Mouse (Mus musculus): ENCODE data around the gene Gprasp1. TPM values are rescaled to one million over a fixed set of nuclear protein-coding genes. Genes with fewer than 3 reads are reported as not detected.

Gene Gprasp1
- 43.7 TPM for polyA plus RNA-seq (2017; shearing (Covaris generic))

DNA sequence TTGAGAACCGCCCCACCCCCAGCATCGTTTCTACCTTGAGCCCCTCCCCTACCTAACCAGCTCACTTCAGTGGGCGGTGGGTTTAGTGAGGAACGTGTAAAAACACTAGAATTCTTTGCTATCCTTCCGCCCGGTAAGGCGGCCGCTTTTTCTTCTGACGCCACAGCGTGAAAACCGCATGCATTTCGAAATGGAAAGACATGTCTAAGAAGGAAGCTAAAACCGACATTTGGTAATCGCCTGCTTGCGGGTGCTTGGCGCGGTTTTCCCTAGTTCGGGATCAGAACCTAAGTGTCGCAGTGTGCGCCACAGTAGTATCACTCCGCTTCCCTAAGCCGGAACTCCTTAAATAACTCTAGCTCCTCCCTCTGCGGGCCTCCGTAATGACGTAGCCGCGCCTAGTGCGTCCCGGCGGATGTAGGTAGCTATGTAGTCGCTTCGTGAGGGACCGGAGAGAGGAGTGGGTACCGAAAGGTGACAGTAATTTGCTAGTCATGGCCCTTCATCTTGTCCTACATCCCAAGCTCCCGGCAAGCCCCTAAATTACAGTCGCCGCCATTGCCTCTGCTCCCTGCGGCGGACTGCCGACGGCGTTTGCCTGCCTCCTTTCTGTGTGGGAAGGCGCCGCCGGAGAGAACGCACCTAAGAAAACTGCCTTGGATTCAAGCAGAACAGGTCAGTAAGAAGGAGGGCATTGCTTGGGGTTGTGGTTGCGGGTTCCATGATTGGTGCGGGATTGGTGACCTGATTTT lies at the start of gene Gprasp1, which contains the start of gene Armcx5:
Gprasp1 (plus strand) TSS at position 430 of the 752 bp plus-strand sequence.
Armcx5 (plus strand) TSS at position 430 of the 752 bp plus-strand sequence.

DNA sequence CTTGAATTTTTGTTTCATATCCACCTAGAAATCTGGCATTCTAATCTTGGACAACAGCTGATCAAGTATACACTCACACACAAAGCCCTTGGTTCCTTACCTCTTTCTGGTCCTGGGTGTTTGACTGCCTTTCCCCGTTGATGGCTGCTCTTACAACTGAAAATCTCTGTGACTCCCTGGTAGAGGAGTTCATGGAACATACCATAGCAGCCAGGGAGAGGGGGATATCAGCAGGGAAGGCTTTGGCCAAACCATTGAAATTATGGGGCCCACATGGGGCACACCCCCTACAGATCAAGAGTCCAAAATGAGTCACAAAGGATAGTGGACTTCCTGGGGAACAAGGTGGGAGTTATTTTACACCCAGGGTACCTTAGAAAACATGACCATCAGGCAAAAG lies 48.9 kb upstream of the Gprasp1 start, which contains the start of gene Tcp11x2:
Tcp11x2 (minus strand) TSS at position 158 of the 400 bp plus-strand sequence.

DNA sequence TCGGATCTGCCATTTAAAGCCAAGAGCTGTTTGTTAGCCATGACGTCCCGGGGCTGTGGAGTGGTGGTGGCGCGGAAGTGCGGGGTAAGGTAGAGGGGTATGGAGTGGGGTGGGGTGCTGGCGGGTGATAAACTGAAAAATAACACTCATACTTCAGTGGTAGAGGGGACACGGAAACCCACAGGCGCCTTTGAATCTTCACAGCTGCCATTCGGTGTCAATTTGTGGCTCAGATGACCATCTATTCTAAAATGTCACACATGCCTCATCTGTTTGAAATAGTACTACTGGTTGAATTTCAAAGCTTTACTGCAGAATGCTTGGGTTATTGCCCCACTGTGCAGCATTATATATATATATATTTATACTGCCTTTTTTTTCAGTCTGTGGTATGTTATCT lies 17.4 kb upstream of the Gprasp1 start, which contains the start of gene Tmsb15a:
Tmsb15a (minus strand) TSS at position 101 of the 400 bp plus-strand sequence.

DNA sequence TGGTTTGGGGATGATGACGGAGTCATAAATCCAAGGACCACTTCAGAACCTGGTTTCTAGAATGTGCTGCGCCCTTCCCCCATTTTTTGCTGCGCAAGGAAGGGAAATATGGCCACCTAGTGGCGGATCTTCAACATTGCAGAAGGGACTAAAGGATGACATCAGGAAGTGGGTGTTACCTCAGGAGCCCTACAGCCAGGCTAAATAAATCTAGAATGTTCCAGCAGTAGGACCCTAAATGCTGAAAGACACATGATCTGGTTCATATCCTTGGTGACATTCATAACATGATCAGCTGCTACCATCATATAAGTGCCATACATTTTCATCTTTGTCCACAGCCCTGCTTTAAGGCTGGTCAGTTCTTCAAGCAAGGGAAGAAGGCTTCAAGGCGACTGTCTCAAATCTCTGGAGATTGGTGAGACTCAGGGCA lies 54.7 kb downstream of the Gprasp1 start, which contains the start of gene Bhlhb9:
Bhlhb9 (plus strand) TSS at position 383 of the 433 bp plus-strand sequence.

DNA sequence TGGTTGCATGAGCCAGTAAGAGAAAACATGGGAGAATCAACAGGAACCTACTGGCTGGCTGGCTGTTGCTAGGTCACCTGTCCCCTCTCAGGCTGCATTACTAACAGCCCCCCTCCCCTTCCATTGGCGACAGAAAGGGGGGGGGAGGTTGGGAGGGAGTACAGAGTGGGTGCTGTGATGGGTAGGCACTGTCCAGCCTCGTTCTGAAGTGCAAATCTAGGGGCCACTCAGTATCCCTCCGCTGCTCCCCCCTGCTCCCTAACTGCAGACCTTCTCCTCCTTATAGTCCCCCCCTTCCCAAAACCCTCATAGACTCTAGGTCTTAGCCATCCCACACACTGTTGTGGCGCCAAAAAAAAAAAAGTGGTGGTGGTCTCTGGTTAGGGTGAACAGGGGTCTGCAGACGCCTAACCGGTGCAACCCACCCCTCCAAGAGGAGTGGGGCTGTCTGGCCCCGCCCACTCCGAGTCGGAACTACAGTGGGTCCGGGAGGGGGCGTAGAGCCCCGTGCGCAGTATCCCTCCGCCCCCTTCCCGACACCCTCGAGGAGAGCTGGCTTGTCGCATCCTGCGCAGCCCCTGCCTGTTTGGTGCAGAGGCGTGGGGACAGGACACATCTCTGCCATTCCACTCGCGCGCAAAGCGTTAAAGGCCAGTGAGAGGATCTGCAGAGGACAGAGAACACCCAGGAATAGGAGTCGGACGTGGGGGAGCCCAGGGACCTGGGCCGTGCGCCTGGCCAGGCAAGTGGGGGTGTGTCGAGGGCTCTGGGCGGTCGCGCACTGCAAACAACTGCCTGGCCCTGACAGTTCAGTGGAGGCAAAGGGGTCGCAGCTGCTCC lies 96.2 kb downstream of the Gprasp1 start, which contains the start of gene Gprasp2:
Gprasp2 (plus strand) TSS at position 514 of the 840 bp plus-strand sequence.

Other genes starting within 250 kb of the Gprasp1 start
- 0.09 TPM for gene AV320801, start 248.1 kb upstream of the Gprasp1 start, polyA plus RNA-seq (2017; shearing (Covaris generic))
- gene Nxf7, start 144.0 kb upstream of the Gprasp1 start, polyA plus RNA-seq (2017; shearing (Covaris generic)), result not detected
- not detected for gene Prame, start 115.0 kb upstream of the Gprasp1 start, polyA plus RNA-seq (2017; shearing (Covaris generic))
- not detected for gene Tcp11x2, start 48.9 kb upstream of the Gprasp1 start, polyA plus RNA-seq (2017; shearing (Covaris generic))
- gene Tmsb15a, start 17.5 kb upstream of the Gprasp1 start, polyA plus RNA-seq (2017; shearing (Covaris generic)), result not detected
- 28.6 TPM for gene Armcx5, start within 50 bp of the Gprasp1 start, polyA plus RNA-seq (2017; shearing (Covaris generic))
- 21.0 TPM for gene Bhlhb9, start 54.9 kb downstream of the Gprasp1 start, polyA plus RNA-seq (2017; shearing (Covaris generic))
- gene Gprasp2, start 96.3 kb downstream of the Gprasp1 start, polyA plus RNA-seq (2017; shearing (Covaris generic)), result 15.1 TPM